Mouse (Mus musculus) megakaryocyte progenitor cell, adult 5-6 weeks (primary cell): ENCODE measurements at regions not wholly inside any gene's neighbourhood (a gene's known extent, or its start where the extent isn't known, plus 50 kb on each side); places are given as distances from the start of the nearest gene placed in this dataset.
"Not testable (repeated sequence)": the region's sequence is repeated elsewhere in the genome, so short reads cannot be mapped to it uniquely, and the experiment has no call there.

ENCODE experiments used
- ATAC-seq: replicated peaks from 2 replicates; pipeline ENCODE4 v1.8.0; 2016; ENCODE audit warnings: mild to moderate bottlenecking, moderate TSS enrichment, inconsistent platforms; ENCODE audit not compliant: poor library complexity

DNA sequence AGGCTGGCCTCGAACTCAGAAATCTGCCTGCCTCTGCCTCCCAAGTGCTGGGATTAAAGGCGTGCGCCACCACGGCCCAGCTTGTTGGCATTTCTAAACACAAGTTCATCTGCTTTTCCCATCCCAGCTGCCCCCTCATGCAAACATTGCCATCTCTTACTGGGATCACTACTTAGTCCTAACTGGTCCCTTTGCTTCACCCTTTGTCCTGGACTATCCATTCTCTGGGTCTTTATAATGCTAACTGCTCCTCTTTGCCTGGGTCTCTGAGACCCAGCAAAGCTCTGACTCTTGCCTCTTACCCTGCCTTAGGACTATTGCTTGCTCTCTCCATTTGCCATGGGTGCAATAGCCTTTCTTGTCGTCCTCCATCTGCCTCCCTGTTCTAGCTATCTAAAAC is 103.7 kb downstream of the Dad1 start:
- no peak for ATAC-seq

- no peak for ATAC-seq
These were observed 105.3 kb downstream of the Dad1 start for GRCm38 (mm10) chr14:54148626-54149025.

DNA sequence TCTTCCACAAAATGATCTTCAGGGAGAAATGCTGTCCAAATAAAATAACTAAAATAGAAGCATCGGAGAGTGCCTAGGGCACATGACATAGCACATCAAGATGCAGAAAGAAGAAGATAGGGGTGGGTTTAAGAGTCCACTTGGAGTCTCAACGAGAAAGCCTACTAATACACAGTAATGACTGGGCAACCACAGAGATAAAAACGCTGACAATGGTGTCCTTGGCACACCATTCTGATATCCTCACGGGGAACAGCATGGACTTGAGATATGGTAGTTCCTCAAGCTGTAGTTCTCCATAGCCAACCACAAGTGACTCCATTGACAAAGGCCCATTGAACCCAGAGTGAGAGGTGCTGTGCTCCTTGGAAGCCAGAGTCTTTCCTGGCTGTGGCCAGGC is 105.8 kb downstream of the Dad1 start:
- no peak for ATAC-seq

GRCm38 (mm10) chr14:54147546-54147945 is 106.4 kb downstream of the Dad1 start:
- no peak for ATAC-seq

GRCm38 (mm10) chr14:54145743-54146741 is 107.9 kb downstream of the Dad1 start:
- ATAC-seq, result no peak

- ATAC-seq, result no peak
These were observed 110.1 kb downstream of the Dad1 start for GRCm38 (mm10) chr14:54143828-54144227.

DNA sequence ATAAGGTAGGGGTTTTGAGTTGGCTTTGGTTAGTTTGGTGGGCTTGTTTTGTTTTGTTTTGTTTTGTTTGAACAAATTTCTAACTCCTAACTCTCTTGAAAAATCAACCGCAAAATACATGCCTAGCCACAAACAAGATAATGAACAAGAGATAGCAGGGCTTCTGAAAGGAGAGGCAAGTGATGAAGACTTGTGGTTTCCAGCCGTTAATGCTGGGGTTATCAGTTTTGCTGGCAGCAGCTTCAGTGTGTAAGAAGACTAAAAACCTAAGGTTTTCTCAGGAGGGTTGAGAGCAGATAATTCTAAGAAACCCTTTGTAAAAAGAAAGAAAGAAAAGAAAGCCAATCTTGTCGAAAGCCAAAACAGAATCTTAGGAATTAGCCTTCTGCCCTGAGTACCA is 115.6 kb downstream of the Dad1 start:
- peak; percentile 77 for ATAC-seq

DNA sequence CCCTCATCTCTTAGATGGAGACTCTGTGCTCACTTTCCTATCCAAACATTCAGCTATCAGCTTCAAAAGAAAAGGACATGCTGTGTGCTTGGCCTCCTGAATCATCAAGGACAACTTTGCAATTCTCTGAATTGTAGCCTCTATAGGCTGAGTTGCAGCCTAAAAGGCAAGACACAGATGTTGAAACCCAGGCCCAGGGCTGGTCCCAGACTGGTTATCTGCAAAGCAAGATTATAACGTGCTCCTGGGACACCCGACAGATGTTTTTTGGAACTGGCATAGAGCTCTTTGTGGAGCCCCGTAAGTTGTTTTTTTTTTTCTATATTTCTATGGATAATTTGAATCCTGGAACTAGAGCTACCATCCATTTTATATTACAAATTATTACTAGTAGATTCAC is 117.4 kb downstream of the Dad1 start:
- ATAC-seq, result peak; percentile 54; the same call in 1 of the 2 replicates

DNA sequence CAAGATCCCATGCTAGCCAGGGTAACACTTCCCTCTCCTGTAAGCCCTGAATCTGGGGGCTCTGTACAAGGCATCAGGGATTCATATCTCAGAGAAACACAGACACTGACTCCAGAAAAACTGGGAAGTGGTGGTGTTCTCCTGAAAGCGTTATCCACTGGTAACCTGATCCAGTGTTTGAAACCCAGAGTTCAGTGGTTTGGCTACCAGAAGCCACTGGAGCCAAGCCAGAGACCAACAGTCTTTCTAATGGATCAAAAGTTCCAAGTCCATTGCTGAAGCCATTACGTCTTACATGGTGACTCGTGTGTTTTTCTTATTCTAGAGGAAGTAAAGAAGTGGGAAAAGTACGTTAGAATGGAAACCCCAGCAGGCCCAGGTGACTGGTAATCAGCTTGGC is 125.6 kb downstream of the Dad1 start:
- ATAC-seq, result no peak

- no peak for ATAC-seq
These were observed 128.4 kb downstream of the Dad1 start for GRCm38 (mm10) chr14:54125510-54125909.

DNA sequence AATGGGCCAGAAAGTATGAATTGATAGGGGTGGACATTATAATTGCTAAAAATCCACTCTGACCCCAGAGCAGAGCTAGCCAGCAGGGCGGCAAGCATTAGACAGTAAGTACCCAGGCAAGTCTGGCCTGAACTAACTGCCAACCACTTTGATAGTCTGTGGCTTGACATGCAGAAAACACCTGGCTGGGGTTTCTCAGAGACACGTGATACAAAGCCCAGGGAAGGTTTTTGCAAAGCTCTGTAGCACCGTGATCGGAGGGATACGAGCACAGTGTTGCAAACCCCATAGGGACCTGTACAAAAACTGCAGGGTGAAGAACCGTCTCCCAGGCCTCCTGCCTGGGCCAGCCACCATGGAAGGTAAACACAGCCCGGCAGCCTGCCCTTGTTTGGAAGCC is 131.9 kb downstream of the Dad1 start:
- ATAC-seq, result no peak

DNA sequence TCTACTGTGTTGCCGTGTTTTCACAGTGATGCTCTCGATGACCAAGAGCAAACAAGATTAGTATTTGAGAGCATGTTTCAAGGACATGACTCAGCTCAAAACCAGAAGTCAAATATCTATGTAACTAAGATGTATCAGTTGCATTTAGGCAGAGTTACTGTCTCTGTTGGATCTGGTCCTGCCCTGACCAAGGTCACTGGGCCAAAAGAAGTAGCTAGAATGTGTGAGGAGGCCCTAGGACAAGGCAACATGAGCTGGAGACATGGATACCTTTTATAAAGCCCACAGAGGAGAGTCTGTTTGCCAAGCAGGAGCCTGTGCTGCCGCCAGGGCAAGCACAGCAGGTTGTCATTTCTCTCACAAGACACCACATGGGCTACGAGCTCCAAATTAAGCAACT is 132.6 kb downstream of the Dad1 start:
- no peak for ATAC-seq

- ATAC-seq, result no peak
These were observed 133.7 kb downstream of the Dad1 start for GRCm38 (mm10) chr14:54120194-54120593.

- not testable (repeated sequence) for ATAC-seq
These were observed 136.3 kb downstream of the Dad1 start for GRCm38 (mm10) chr14:54117607-54118006.

- no peak for ATAC-seq
These were observed 140.7 kb downstream of the Dad1 start for GRCm38 (mm10) chr14:54113216-54113615.

DNA sequence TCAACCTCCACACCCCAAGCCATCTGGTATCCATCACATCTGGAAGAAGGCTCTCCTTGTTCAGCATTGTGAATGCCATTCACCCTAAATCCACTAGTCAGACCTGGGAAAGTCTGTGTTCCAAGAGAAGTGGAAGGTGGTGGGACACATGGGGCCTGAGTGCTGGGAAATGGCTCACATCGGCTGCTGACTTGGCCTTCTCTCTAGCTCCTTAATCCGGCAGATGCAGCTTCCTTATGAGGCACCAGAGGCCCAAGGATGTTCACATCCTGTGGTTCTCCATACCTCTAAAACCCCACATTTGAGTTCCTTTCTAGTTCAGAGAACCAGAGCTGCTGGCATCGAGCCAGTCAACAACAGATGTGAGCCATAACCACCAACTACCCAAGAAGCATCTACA is 142.9 kb downstream of the Dad1 start:
- ATAC-seq, result 0 out of 2 replicates have a peak, but pooled peaks have one; percentile 9

DNA sequence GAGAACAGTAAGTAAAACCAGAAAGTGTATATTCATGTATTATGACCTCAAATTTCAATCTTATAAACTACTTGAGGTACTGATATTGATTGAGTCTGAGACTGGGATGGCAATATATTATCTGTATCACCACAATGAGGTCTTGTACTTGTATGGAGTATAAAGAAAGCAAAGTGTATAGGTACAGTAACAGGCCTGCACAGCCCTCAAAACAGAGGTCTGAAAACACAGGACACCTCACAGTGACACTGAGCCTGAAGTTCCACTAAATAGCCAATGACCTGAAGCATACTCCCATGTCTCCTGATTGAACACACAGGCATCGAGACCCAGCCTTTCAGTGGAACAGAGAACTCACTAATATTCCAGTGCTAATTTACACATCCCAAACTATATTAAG is 144.8 kb downstream of the Dad1 start:
- ATAC-seq, result no peak

- peak; percentile 61 for ATAC-seq
These were observed 145.4 kb downstream of the Dad1 start for GRCm38 (mm10) chr14:54108311-54109074.

GRCm38 (mm10) chr14:54107204-54107796 is 146.6 kb downstream of the Dad1 start:
- ATAC-seq, result no peak

GRCm38 (mm10) chr14:54104243-54104642 is 149.7 kb downstream of the Dad1 start:
- ATAC-seq, result no peak

- no peak for ATAC-seq
These were observed 150.4 kb downstream of the Dad1 start for GRCm38 (mm10) chr14:54103541-54103940.
